Mouse (Mus musculus) midbrain, embryonic 16.5 days (tissue): Measurements from ENCODE around the gene Gm5936. TPM values are rescaled to one million over a fixed set of nuclear protein-coding genes. Genes with fewer than 3 reads are reported as not detected.
"Not testable (repeated sequence)": the region's sequence is repeated elsewhere in the genome, so short reads cannot be mapped to it uniquely, and the experiment has no call there.

Experiments used
- ATAC-seq: fragments of 200-750 bp; cut with Nextera tagmentation; 2 replicates; pipeline ENCODE4 v1.8.0; 2017; ENCODE audit warnings: moderate TSS enrichment
- H3K27ac ChIP-seq: fragments of 300-500 bp; sonication (generic); 2 replicates; pipeline ENCODE4 v1.5.1; 2014; ENCODE audit warnings: mild to moderate bottlenecking, low read length, mixed read lengths
- H3K27me3 ChIP-seq: fragments of 300-500 bp; sonication (generic); 2 replicates; pipeline ENCODE4 v1.6.1; 2014; ENCODE audit warnings: low read depth, low read length, mixed read lengths; ENCODE audit not compliant: control insufficient read depth, insufficient read depth
- H3K36me3 ChIP-seq: fragments of 300-500 bp; sonication (generic); 2 replicates; pipeline ENCODE4 v1.6.1; 2014; ENCODE audit warnings: mild to moderate bottlenecking, low read length, moderate library complexity, mixed read lengths; ENCODE audit not compliant: control insufficient read depth, insufficient read depth
- H3K4me1 ChIP-seq: fragments of 300-500 bp; sonication (generic); 2 replicates; pipeline ENCODE4 v1.6.1; 2014; ENCODE audit warnings: mild to moderate bottlenecking, low read length, mixed read lengths; ENCODE audit not compliant: control insufficient read depth, insufficient read depth
- H3K4me2 ChIP-seq: fragments of 300-500 bp; sonication (generic); 2 replicates; pipeline ENCODE4 v1.6.1; 2014; ENCODE audit warnings: mild to moderate bottlenecking, low read length, mixed read lengths
- H3K4me3 ChIP-seq: fragments of 300-500 bp; sonication (generic); 2 replicates; pipeline ENCODE4 v1.5.1; 2014; ENCODE audit warnings: low read depth, mild to moderate bottlenecking, low read length, moderate library complexity, mixed read lengths
- H3K9ac ChIP-seq: fragments of 300-500 bp; sonication (generic); 2 replicates; pipeline ENCODE4 v1.6.1; 2014; ENCODE audit warnings: low read depth, low read length, mixed read lengths
- H3K9me3 ChIP-seq: fragments of 300-500 bp; sonication (generic); replicated peaks from 2 replicates; pipeline ENCODE4 v1.6.1; 2014; ENCODE audit warnings: mild to moderate bottlenecking, low read length, mixed read lengths; ENCODE audit not compliant: control insufficient read depth, poor library complexity, severe bottlenecking
- WGBS: fragments of 180-500 bp; shearing (Covaris S2); extraction: QIAGEN DNeasy Blood & Tissue Kit; methylation state at CpG from one replicate; pipeline ENCODE4 v1.1.7; 2014; 5-methylcytosine and 5-hydroxymethylcytosine counted together
- polyA plus RNA-seq: library from polyadenylated mRNA; unstranded; fragments of >200 nt; fragmentation: Nextera tagmentation; extraction: Ambion mirVana; gene quantifications from 2 replicates; pipeline ENCODE4 v1.2.1, GENCODE M21; 2015

The Gm5936 gene
- 0.30 and 0.40 TPM in 2 replicates for polyA plus RNA-seq

- not testable (repeated sequence) for H3K4me2 ChIP-seq, H3K27ac ChIP-seq, H3K9me3 ChIP-seq, H3K9ac ChIP-seq, H3K4me3 ChIP-seq, H3K36me3 ChIP-seq, H3K4me1 ChIP-seq, H3K27me3 ChIP-seq
- WGBS: 31% methylated on average over 3 of the region's 5 CpGs
- ATAC-seq: peak; percentile 95
Observed at GRCm38 (mm10) chrX:74836842-74837522, at the start of gene Gm5936. Gm5936 (plus strand) TSS chrX:74837196.

GRCm38 (mm10) chrX:74856104-74856503 lies 19.1 kb downstream of the Gm5936 start:
- WGBS: 89% methylated on average over 12 of the region's 12 CpGs
- H3K4me2 ChIP-seq, H3K4me3 ChIP-seq: not testable (repeated sequence)

GRCm38 (mm10) chrX:74880123-74880522 lies 43.1 kb downstream of the Gm5936 start:
- H3K9me3 ChIP-seq, H3K4me2 ChIP-seq, H3K27ac ChIP-seq, H3K4me3 ChIP-seq, H3K4me1 ChIP-seq, H3K27me3 ChIP-seq, H3K36me3 ChIP-seq, H3K9ac ChIP-seq: not testable (repeated sequence)
- 27% methylated on average over 3 of the region's 6 CpGs for WGBS
- ATAC-seq: peak; percentile 68; the same call in 1 of the 2 replicates

More at GRCm38 (mm10) chrX:74856104-74856503, 19.1 kb downstream of the Gm5936 start:
- H3K27me3 ChIP-seq, H3K9ac ChIP-seq, H3K9me3 ChIP-seq, H3K27ac ChIP-seq, H3K36me3 ChIP-seq, H3K4me1 ChIP-seq, ATAC-seq: not testable (repeated sequence)

Other genes with a start within 250 kb of the Gm5936 start
- not detected in 2 replicates for gene Olfr1325, start 244.5 kb upstream of the Gm5936 start, polyA plus RNA-seq
- 0.40 and 0.59 TPM in 2 replicates for gene Gm5640, start 191.6 kb upstream of the Gm5936 start, polyA plus RNA-seq
- not detected in 2 replicates for gene Gm6890, start 96.3 kb upstream of the Gm5936 start, polyA plus RNA-seq
- 2.8 TPM in 2 replicates for gene Gab3, start 248.3 kb downstream of the Gm5936 start, polyA plus RNA-seq